Mouse (Mus musculus) hindbrain, embryonic 14.5 days (tissue): ENCODE data around the gene Llgl2. TPM values are rescaled to one million over a fixed set of nuclear protein-coding genes. Genes with fewer than 3 reads are reported as not detected.

ENCODE experiments used
- ATAC-seq: fragments of 200-750 bp; cut with Nextera tagmentation; 2 replicates; pipeline ENCODE4 v1.8.0; 2017; ENCODE audit warnings: moderate number of reproducible peaks, mild to moderate bottlenecking, moderate TSS enrichment, moderate library complexity; ENCODE audit not compliant: low FRiP score
- DNase-seq: peaks from one replicate; pipeline ENCODE4 v3.0.0-alpha.2; 2015; ENCODE audit warnings: low spot score
- H3K27ac ChIP-seq: fragments of 300-500 bp; sonication (generic); 2 replicates; pipeline ENCODE4 v1.5.1; 2014; ENCODE audit warnings: mild to moderate bottlenecking, moderate library complexity
- H3K27me3 ChIP-seq: fragments of 300-500 bp; sonication (generic); 2 replicates; pipeline ENCODE4 v1.6.1; 2014; ENCODE audit warnings: mild to moderate bottlenecking, low read length, mixed read lengths; ENCODE audit not compliant: control insufficient read depth, insufficient read depth
- H3K36me3 ChIP-seq: fragments of 300-500 bp; sonication (generic); replicated peaks from 2 replicates; pipeline ENCODE4 v1.6.1; 2014; ENCODE audit not compliant: control insufficient read depth, insufficient read depth
- H3K4me1 ChIP-seq: fragments of 300-500 bp; sonication (generic); replicated peaks from 2 replicates; pipeline ENCODE4 v1.6.1; 2014; ENCODE audit warnings: antibody characterized with exemption, low read length, mixed read lengths; ENCODE audit not compliant: control insufficient read depth, insufficient read depth
- H3K4me2 ChIP-seq: fragments of 300-500 bp; sonication (generic); replicated peaks from 2 replicates; pipeline ENCODE4 v1.6.1; 2014; ENCODE audit warnings: mild to moderate bottlenecking, moderate library complexity
- H3K4me3 ChIP-seq: fragments of 300-500 bp; sonication (generic); replicated peaks from 2 replicates; pipeline ENCODE4 v1.5.1; 2014; ENCODE audit warnings: mild to moderate bottlenecking, low read length
- H3K9ac ChIP-seq: fragments of 300-500 bp; sonication (generic); 2 replicates; pipeline ENCODE4 v1.6.1; 2014
- H3K9me3 ChIP-seq: fragments of 300-500 bp; sonication (generic); 2 replicates; pipeline ENCODE4 v1.6.1; 2016; ENCODE audit warnings: low read length; ENCODE audit not compliant: control insufficient read depth
- WGBS: fragments of 180-500 bp; shearing (Covaris S2); extraction: QIAGEN DNeasy Blood & Tissue Kit; methylation state at CpG from one replicate; pipeline ENCODE4 v1.1.7; 2014; 5-methylcytosine and 5-hydroxymethylcytosine counted together
- polyA plus RNA-seq: library from polyadenylated mRNA; unstranded; fragments of >200 nt; fragmentation: Nextera tagmentation; extraction: Ambion mirVana; gene quantifications from 2 replicates; pipeline ENCODE4 v1.2.1, GENCODE M21; 2014

Llgl2 gene
- polyA plus RNA-seq, 1 experiment from 2014 or later = 2.4 TPM

GRCm38 (mm10) chr11:115807306-115807705 is 16.5 kb upstream of the Llgl2 start:
- Histone ChIP-seq H3K36me3 (peaks cover 27% of the 10 kb centered on the region), H3K9ac (no peak overlapping the region), H3K27ac (peak overlapping the region; percentile 74), H3K4me2 (peak overlapping the region; percentile 88), H3K4me1 (peaks cover 31% of the 10 kb centered on the region), H3K27me3 (no peaks in the 10 kb centered on the region), H3K4me3 (no peak overlapping the region), H3K9me3 (no peaks in the 10 kb centered on the region)
- peak; percentile 25; the same call in 1 of the 2 replicates for ATAC-seq
- DNase-seq = no peak
- WGBS = 36% methylated on average over 6 of the region's 6 CpGs

DNA sequence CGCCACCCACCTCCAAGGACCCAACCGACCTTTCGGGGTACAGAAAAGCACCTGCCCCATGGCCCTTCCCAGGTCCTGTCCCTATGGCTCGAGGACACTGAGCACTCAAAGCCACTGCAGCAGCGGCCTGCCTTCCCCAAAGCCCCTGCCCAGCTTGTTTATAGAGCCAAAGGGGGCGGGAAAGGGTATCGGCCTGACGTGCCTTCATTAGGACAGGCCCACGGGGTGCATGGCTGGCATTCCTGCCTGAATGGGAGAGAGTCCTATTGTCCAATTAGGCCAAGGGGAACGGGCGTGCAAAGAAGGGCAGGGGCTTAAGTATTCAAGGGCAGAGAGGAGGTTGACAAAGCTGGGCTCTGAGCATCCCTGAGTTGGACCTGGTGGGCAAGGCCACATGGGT is 15.9 kb upstream of the Llgl2 start:
- WGBS = 41% methylated on average over 11 of the region's 11 CpGs
- ATAC-seq (no peak), DNase-seq (no peak)
- Histone ChIP-seq H3K36me3 (peaks cover 20% of the 10 kb centered on the region), H3K4me3 (no peak overlapping the region), H3K9me3 (no peaks in the 10 kb centered on the region), H3K9ac (0 out of 2 replicates have a peak overlapping the region, but pooled peaks have one; percentile 14), H3K27me3 (no peaks in the 10 kb centered on the region), H3K27ac (peak overlapping the region; percentile 74), H3K4me1 (peaks cover 37% of the 10 kb centered on the region), H3K4me2 (peak overlapping the region; percentile 88)

GRCm38 (mm10) chr11:115808696-115809310 is 15.0 kb upstream of the Llgl2 start:
- Histone ChIP-seq H3K4me3 (no peak overlapping the region), H3K4me2 (peak overlapping the region; percentile 88), H3K36me3 (peaks cover 12% of the 10 kb centered on the region), H3K27me3 (no peaks in the 10 kb centered on the region), H3K9me3 (no peaks in the 10 kb centered on the region), H3K27ac (peak overlapping the region; percentile 74), H3K4me1 (peaks cover 40% of the 10 kb centered on the region), H3K9ac (0 out of 2 replicates have a peak overlapping the region, but pooled peaks have one; percentile 14)
- WGBS = 35% methylated on average over 10 of the region's 10 CpGs
- ATAC-seq (peak; percentile 19; the same call in 1 of the 2 replicates), DNase-seq (no peak)

- no peaks in the 10 kb centered on the region for H3K27me3 ChIP-seq
- peak overlapping the region; percentile 88 for H3K4me2 ChIP-seq
- no peak overlapping the region for H3K4me3 ChIP-seq
- no peaks in the 10 kb centered on the region for H3K9me3 ChIP-seq
- H3K36me3 ChIP-seq = peaks cover 10% of the 10 kb centered on the region; the same call in 1 of the 2 replicates
- peak overlapping the region; percentile 74 for H3K27ac ChIP-seq
- whole genome bisulfite sequencing = 51% methylated on average over 8 of the region's 8 CpGs
- ATAC-seq (no peak), DNase-seq (no peak)
- H3K4me1 ChIP-seq = peaks cover 40% of the 10 kb centered on the region
- 0 out of 2 replicates have a peak overlapping the region, but pooled peaks have one; percentile 14 for H3K9ac ChIP-seq
These were observed 14.5 kb upstream of the Llgl2 start for GRCm38 (mm10) chr11:115809311-115809781.

DNA sequence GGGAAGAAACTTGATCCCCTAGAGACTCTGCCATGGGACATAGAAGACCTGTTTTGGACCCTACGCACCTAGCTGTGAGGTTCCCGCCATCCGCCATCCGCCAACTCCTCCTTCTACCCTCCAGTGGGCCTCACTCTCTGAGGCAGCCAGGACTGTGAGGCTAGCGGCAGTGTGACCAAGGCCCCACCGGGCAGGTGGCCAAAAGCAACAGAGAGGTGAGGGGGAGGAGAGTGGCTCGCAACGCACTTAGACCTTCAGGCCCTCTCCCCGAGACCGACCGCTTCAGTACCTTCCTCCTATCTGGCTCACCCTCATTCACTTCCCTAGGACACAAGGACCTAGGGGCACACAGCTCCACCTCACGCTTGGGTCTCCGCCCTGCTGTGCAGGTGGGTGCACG is 13.5 kb upstream of the Llgl2 start:
- DNase-seq (no peak), ATAC-seq (no peak)
- WGBS = 76% methylated on average over 14 of the region's 14 CpGs
- Histone ChIP-seq H3K4me3 (peak overlapping the region; percentile 9), H3K4me2 (peak overlapping the region; percentile 88), H3K9ac (no peak overlapping the region), H3K4me1 (peaks cover 41% of the 10 kb centered on the region), H3K27ac (peak overlapping the region; percentile 54; the same call in 1 of the 2 replicates), H3K27me3 (no peaks in the 10 kb centered on the region), H3K36me3 (0 out of 2 replicates have a peak, but pooled peaks cover 4% of the 10 kb centered on the region), H3K9me3 (no peaks in the 10 kb centered on the region)

- no peaks in the 10 kb centered on the region for H3K27me3 ChIP-seq
- ATAC-seq (no peak), DNase-seq (no peak)
- WGBS = 78% methylated on average over 20 of the region's 20 CpGs
- peak overlapping the region; percentile 88 for H3K4me2 ChIP-seq
- H3K36me3 ChIP-seq = 0 out of 2 replicates have a peak, but pooled peaks cover 4% of the 10 kb centered on the region
- H3K4me3 ChIP-seq = peak overlapping the region; percentile 71
- peaks cover 46% of the 10 kb centered on the region for H3K4me1 ChIP-seq
- peak overlapping the region; percentile 75 for H3K9ac ChIP-seq
- no peaks in the 10 kb centered on the region for H3K9me3 ChIP-seq
- H3K27ac ChIP-seq = no peak overlapping the region
These were observed 12.3 kb upstream of the Llgl2 start for GRCm38 (mm10) chr11:115811381-115812093.

DNA sequence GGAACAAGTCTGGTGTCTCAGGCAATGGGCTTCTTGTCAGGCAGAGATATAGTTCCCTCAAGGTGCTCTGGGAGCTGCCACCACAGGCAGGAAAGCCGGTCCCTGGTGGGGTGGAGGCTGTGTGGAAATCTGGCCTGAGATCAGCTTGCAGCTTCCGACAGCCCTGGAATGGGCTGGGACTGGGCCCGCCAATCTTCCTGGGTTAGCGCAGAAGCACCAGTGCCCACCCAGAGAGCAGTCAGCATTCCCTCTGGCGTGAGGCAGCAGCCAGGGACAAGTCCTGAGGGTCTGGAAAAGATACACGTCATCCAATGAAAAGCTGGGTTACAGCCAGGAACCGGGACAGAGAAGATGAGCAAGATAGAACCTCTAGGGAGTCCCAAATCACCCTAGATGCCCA is 11.8 kb upstream of the Llgl2 start:
- Histone ChIP-seq H3K9me3 (no peaks in the 10 kb centered on the region), H3K4me1 (peaks cover 46% of the 10 kb centered on the region), H3K27me3 (no peaks in the 10 kb centered on the region), H3K9ac (peak overlapping the region; percentile 75), H3K4me3 (peak overlapping the region; percentile 71), H3K36me3 (peaks cover 6% of the 10 kb centered on the region; the same call in 1 of the 2 replicates), H3K27ac (no peak overlapping the region), H3K4me2 (peak overlapping the region; percentile 88)
- ATAC-seq (no peak), DNase-seq (no peak)
- 40% methylated on average over 7 of the region's 7 CpGs for WGBS

GRCm38 (mm10) chr11:115812533-115813420 is 11.1 kb upstream of the Llgl2 start:
- ATAC-seq (no peak), DNase-seq (no peak)
- Histone ChIP-seq H3K4me3 (peak overlapping the region; percentile 71), H3K9ac (peak overlapping the region; percentile 75), H3K27ac (peak overlapping the region; percentile 65; the same call in 1 of the 2 replicates), H3K9me3 (no peaks in the 10 kb centered on the region), H3K4me2 (peak overlapping the region; percentile 88), H3K4me1 (peaks cover 45% of the 10 kb centered on the region), H3K36me3 (peaks cover 7% of the 10 kb centered on the region; the same call in 1 of the 2 replicates), H3K27me3 (no peaks in the 10 kb centered on the region)
- 5% methylated on average over 24 of the region's 28 CpGs for WGBS
